Mouse (Mus musculus) limb, embryonic 13.5 days (tissue): ENCODE results near the gene Tsen54. TPM values are rescaled to one million over a fixed set of nuclear protein-coding genes. Genes with fewer than 3 reads are reported as not detected.

Experiments used
- ATAC-seq: fragments of 200-750 bp; cut with Nextera tagmentation; 2 replicates; pipeline ENCODE4 v1.8.0; 2017; ENCODE audit warnings: low read depth, moderate number of reproducible peaks, moderate TSS enrichment; ENCODE audit not compliant: low FRiP score
- H3K27ac ChIP-seq: fragments of 300-500 bp; sonication (generic); 2 replicates; pipeline ENCODE4 v1.5.1; 2015; ENCODE audit warnings: inconsistent platforms, mild to moderate bottlenecking, moderate library complexity
- H3K27me3 ChIP-seq: fragments of 300-500 bp; sonication (generic); 2 replicates; pipeline ENCODE4 v1.6.1; 2015; ENCODE audit warnings: mild to moderate bottlenecking, inconsistent platforms
- H3K36me3 ChIP-seq: fragments of 300-500 bp; sonication (generic); 2 replicates; pipeline ENCODE4 v1.6.1; 2015; ENCODE audit warnings: inconsistent platforms, mild to moderate bottlenecking, moderate library complexity
- H3K4me1 ChIP-seq: fragments of 300-500 bp; sonication (generic); 2 replicates; pipeline ENCODE4 v1.6.1; 2015; ENCODE audit warnings: inconsistent platforms
- H3K4me2 ChIP-seq: fragments of 300-500 bp; sonication (generic); replicated peaks from 2 replicates; pipeline ENCODE4 v1.6.1; 2015; ENCODE audit warnings: inconsistent platforms, mild to moderate bottlenecking, moderate library complexity
- H3K4me3 ChIP-seq: fragments of 300-500 bp; sonication (generic); 2 replicates; pipeline ENCODE4 v1.5.1; 2015; ENCODE audit warnings: moderate library complexity, mild to moderate bottlenecking, inconsistent platforms
- H3K9ac ChIP-seq: fragments of 300-500 bp; sonication (generic); 2 replicates; pipeline ENCODE4 v1.6.1; 2015; ENCODE audit warnings: mild to moderate bottlenecking, inconsistent platforms
- H3K9me3 ChIP-seq: fragments of 300-500 bp; sonication (generic); 2 replicates; pipeline ENCODE4 v1.6.1; 2016; ENCODE audit warnings: inconsistent platforms
- WGBS: fragments of 180-500 bp; shearing (Covaris S2); methylation state at CpG from one replicate; pipeline ENCODE4 v1.1.7; 2015; 5-methylcytosine and 5-hydroxymethylcytosine counted together
- polyA plus RNA-seq: library from polyadenylated mRNA; unstranded; fragments of >200 nt; fragmentation: Nextera tagmentation; extraction: Ambion mirVana; gene quantifications from 2 replicates; pipeline ENCODE4 v1.2.1, GENCODE M21; 2015

The Tsen54 gene
- polyA plus RNA-seq, 1 experiment from 2014 or later: 33.8 TPM

GRCm38 (mm10) chr11:115807306-115807705 is 7.2 kb upstream of the Tsen54 start:
- peaks cover 82% of the 10 kb centered on the region for H3K36me3 ChIP-seq
- H3K4me1 ChIP-seq: peaks cover 54% of the 10 kb centered on the region
- 0 out of 2 replicates have a peak overlapping the region, but pooled peaks have one; percentile 96 for H3K4me2 ChIP-seq
- 74% methylated on average over 6 of the region's 6 CpGs for WGBS
- H3K27me3 ChIP-seq: no peaks in the 10 kb centered on the region
- H3K9ac ChIP-seq: no peak overlapping the region
- H3K4me3 ChIP-seq: no peak overlapping the region
- no peaks in the 10 kb centered on the region for H3K9me3 ChIP-seq
- H3K27ac ChIP-seq: no peak overlapping the region
- ATAC-seq: no peak

- Histone ChIP-seq H3K9me3 (no peaks in the 10 kb centered on the region), H3K27me3 (no peaks in the 10 kb centered on the region), H3K4me2 (peak overlapping the region; percentile 96), H3K36me3 (peaks cover 75% of the 10 kb centered on the region), H3K9ac (peak overlapping the region; percentile 51; the same call in 1 of the 2 replicates), H3K4me1 (peaks cover 59% of the 10 kb centered on the region), H3K4me3 (peak overlapping the region; percentile 5; the same call in 1 of the 2 replicates), H3K27ac (no peak overlapping the region; the same call in 1 of the 2 replicates)
- ATAC-seq: no peak
- WGBS: 80% methylated on average over 11 of the region's 11 CpGs
Observed at GRCm38 (mm10) chr11:115807971-115808370, 6.6 kb upstream of the Tsen54 start.

GRCm38 (mm10) chr11:115808696-115809310 is 5.7 kb upstream of the Tsen54 start:
- Histone ChIP-seq H3K4me3 (peak overlapping the region; percentile 5), H3K9ac (peak overlapping the region; percentile 51), H3K27ac (peak overlapping the region; percentile 76), H3K9me3 (no peaks in the 10 kb centered on the region), H3K27me3 (no peaks in the 10 kb centered on the region), H3K4me2 (peak overlapping the region; percentile 96), H3K36me3 (peaks cover 67% of the 10 kb centered on the region), H3K4me1 (peaks cover 59% of the 10 kb centered on the region)
- 27% methylated on average over 10 of the region's 10 CpGs for WGBS
- ATAC-seq: peak; percentile 14; the same call in 1 of the 2 replicates

GRCm38 (mm10) chr11:115809311-115809781 is 5.2 kb upstream of the Tsen54 start:
- peak overlapping the region; percentile 96 for H3K4me2 ChIP-seq
- H3K27ac ChIP-seq: peak overlapping the region; percentile 76
- peak overlapping the region; percentile 5 for H3K4me3 ChIP-seq
- peaks cover 63% of the 10 kb centered on the region for H3K36me3 ChIP-seq
- H3K27me3 ChIP-seq: no peaks in the 10 kb centered on the region
- peak overlapping the region; percentile 40 for H3K9ac ChIP-seq
- no peak for ATAC-seq
- WGBS: 80% methylated on average over 8 of the region's 8 CpGs
- H3K9me3 ChIP-seq: no peaks in the 10 kb centered on the region
- peaks cover 62% of the 10 kb centered on the region for H3K4me1 ChIP-seq

GRCm38 (mm10) chr11:115810377-115810776 is 4.1 kb upstream of the Tsen54 start:
- H3K4me2 ChIP-seq: peak overlapping the region; percentile 96
- peak overlapping the region; percentile 93 for H3K4me3 ChIP-seq
- 65% methylated on average over 14 of the region's 14 CpGs for WGBS
- peaks cover 53% of the 10 kb centered on the region for H3K36me3 ChIP-seq
- no peaks in the 10 kb centered on the region for H3K27me3 ChIP-seq
- no peak for ATAC-seq
- H3K27ac ChIP-seq: peak overlapping the region; percentile 48; the same call in 1 of the 2 replicates
- peak overlapping the region; percentile 48; the same call in 1 of the 2 replicates for H3K9ac ChIP-seq
- peaks cover 66% of the 10 kb centered on the region for H3K4me1 ChIP-seq
- no peaks in the 10 kb centered on the region for H3K9me3 ChIP-seq

- ATAC-seq: no peak
- no peaks in the 10 kb centered on the region for H3K27me3 ChIP-seq
- H3K36me3 ChIP-seq: peaks cover 45% of the 10 kb centered on the region
- peaks cover 74% of the 10 kb centered on the region for H3K4me1 ChIP-seq
- peak overlapping the region; percentile 96 for H3K4me2 ChIP-seq
- peak overlapping the region; percentile 90 for H3K9ac ChIP-seq
- H3K4me3 ChIP-seq: peak overlapping the region; percentile 93
- H3K9me3 ChIP-seq: no peaks in the 10 kb centered on the region
- WGBS: 86% methylated on average over 20 of the region's 20 CpGs
- no peak overlapping the region for H3K27ac ChIP-seq
Observed at GRCm38 (mm10) chr11:115811381-115812093, 3.0 kb upstream of the Tsen54 start.

GRCm38 (mm10) chr11:115812095-115812494 is 2.4 kb upstream of the Tsen54 start:
- Histone ChIP-seq H3K4me2 (peak overlapping the region; percentile 96), H3K4me1 (peaks cover 73% of the 10 kb centered on the region), H3K27me3 (no peaks in the 10 kb centered on the region), H3K36me3 (peaks cover 45% of the 10 kb centered on the region), H3K4me3 (peak overlapping the region; percentile 93), H3K9ac (peak overlapping the region; percentile 90), H3K9me3 (no peaks in the 10 kb centered on the region), H3K27ac (peak overlapping the region; percentile 88; the same call in 1 of the 2 replicates)
- 49% methylated on average over 7 of the region's 7 CpGs for WGBS
- no peak for ATAC-seq

GRCm38 (mm10) chr11:115812533-115813420 is 1.7 kb upstream of the Tsen54 start:
- peak; percentile 6; the same call in 1 of the 2 replicates for ATAC-seq
- 4% methylated on average over 28 of the region's 28 CpGs for WGBS

GRCm38 (mm10) chr11:115813507-115814296 is 822 bp upstream of the Tsen54 start, which contains the start of gene Caskin2:
Gene Caskin2 (minus strand): TSS chr11:115813639.
- peak; percentile 92 for ATAC-seq
- H3K27ac ChIP-seq: peak within 1 kb of the TSS; percentile 88
- no peaks in the 10 kb centered on the region for H3K9me3 ChIP-seq
- peaks cover 43% of the 10 kb centered on the region for H3K36me3 ChIP-seq
- WGBS: under 1% methylated on average over 44 of the region's 44 CpGs
- no peaks in the 10 kb centered on the region for H3K27me3 ChIP-seq
- peaks cover 56% of the 10 kb centered on the region for H3K4me1 ChIP-seq
- peak within 1 kb of the TSS; percentile 90 for H3K9ac ChIP-seq
- H3K4me3 ChIP-seq: peak within 1 kb of the TSS; percentile 93
- H3K4me2 ChIP-seq: peak within 1 kb of the TSS; percentile 96

More at GRCm38 (mm10) chr11:115812533-115813420, 1.7 kb upstream of the Tsen54 start:
- Histone ChIP-seq H3K27me3 (no peaks in the 10 kb centered on the region), H3K9me3 (no peaks in the 10 kb centered on the region), H3K4me2 (peak overlapping the region; percentile 96), H3K4me3 (peak overlapping the region; percentile 93), H3K4me1 (peaks cover 66% of the 10 kb centered on the region), H3K36me3 (peaks cover 44% of the 10 kb centered on the region), H3K9ac (peak overlapping the region; percentile 90), H3K27ac (peak overlapping the region; percentile 88)

- no peaks in the 10 kb centered on the region for H3K27me3 ChIP-seq
- H3K4me3 ChIP-seq: no peak overlapping the region
- H3K4me2 ChIP-seq: no peak overlapping the region
- H3K27ac ChIP-seq: no peak overlapping the region
- 90% methylated on average over 5 of the region's 5 CpGs for WGBS
- peaks cover 49% of the 10 kb centered on the region for H3K36me3 ChIP-seq
- H3K9ac ChIP-seq: no peak overlapping the region
- no peaks in the 10 kb centered on the region for H3K9me3 ChIP-seq
- peaks cover 20% of the 10 kb centered on the region for H3K4me1 ChIP-seq
- ATAC-seq: no peak
Observed at GRCm38 (mm10) chr11:115817331-115817730, 2.8 kb downstream of the Tsen54 start.
